Comparison of ENCODE assay signal across 28 mouse cellular contexts in genomic region chr11:58719701-58720100, GRCm38 (mm10). TPM values are rescaled to one million over a fixed set of nuclear protein-coding genes. Genes with fewer than 3 reads are reported as not detected.
A peak's percentile ranks its signal among the peaks of the same experiment; 100 is the strongest.
DNase-seq lines count a peak whose midpoint lies in the region; ATAC-seq and TF ChIP-seq lines count a peak whose summit lies in the region.
"Had no signal": no experiment of that assay in that cellular context is flagged by ENCODE, and none has a peak within 500 bp of the region (broad histone marks: within the 10 kb centered on the region; RNA-seq: fewer than 3 reads in every experiment).

No protein-coding gene starts in this region.

- no peak overlapping the region for H3K4me3 ChIP-seq in heart, adult 2 months
- no peak overlapping the region for H3K4me3 ChIP-seq in heart, embryonic 10.5 days
- H3K4me3 ChIP-seq in heart, embryonic 11.5 days (ENCODE audit: low read depth, low read length): no peak overlapping the region
- no peak overlapping the region for H3K4me3 ChIP-seq in intestine, postnatal 0 days (ENCODE audit: low read depth, low read length)

- H3K4me2 ChIP-seq in heart, embryonic 11.5 days: no peak overlapping the region
- H3K4me2 ChIP-seq in intestine, postnatal 0 days (replicated peaks; ENCODE audit: low read depth): no peak overlapping the region

- H3K27me3 ChIP-seq in heart, adult 2 months (ENCODE audit: control insufficient read depth, insufficient read depth, low read length): no peaks in the 10 kb centered on the region
- H3K27me3 ChIP-seq in heart, embryonic 10.5 days (ENCODE audit: insufficient read depth, poor library complexity, severe bottlenecking): no peaks in the 10 kb centered on the region
- H3K27me3 ChIP-seq in heart, embryonic 11.5 days (ENCODE audit: control insufficient read depth, insufficient read depth, low read length): no peaks in the 10 kb centered on the region
- H3K27me3 ChIP-seq in intestine, postnatal 0 days (replicated peaks; ENCODE audit: control insufficient read depth, insufficient read depth, low read length): no peaks in the 10 kb centered on the region

- no peak for TF ChIP-seq EP300 in heart, adult 2 months (IDR thresholded peaks at IDR 0.05; ENCODE audit: insufficient read depth, low read depth, low read length)

- no peak for TF ChIP-seq POLR2A in heart, adult 2 months (IDR thresholded peaks at IDR 0.05; ENCODE audit: insufficient read depth, low read depth, low read length)

- no peaks in the 10 kb centered on the region for H3K79me2 ChIP-seq in heart, adult 2 months (replicated peaks; ENCODE audit: control insufficient read depth, insufficient read depth, low read length)

- intact Hi-C loops in heart, adult 2 months (cut with DNase I): no loop called here

- peak; percentile 73 for DNase-seq in heart, adult 11 months
- DNase-seq in heart, adult 2 months: no peak
- peak; percentile 60 for DNase-seq in heart, embryonic 10.5 days (ENCODE audit: low spot score)
- DNase-seq in MN1 (ENCODE audit: low spot score): peak; percentile 6
- DNase-seq: adrenal gland, adult 2 months; adrenal gland, adult 8-10 months; adrenal gland, postnatal 10 days; adrenal gland, postnatal 14 days; adrenal gland, postnatal 25 days; adrenal gland, postnatal 36 days; B cell, adult 2 months; cerebellum, adult 11 months; cerebellum, adult 11-12 months; cerebellum, adult 18-20 months; cerebellum, adult 2 months had no signal

- TF ChIP-seq CTCF in heart, adult 2 months (IDR thresholded peaks at IDR 0.05): no peak
- TF ChIP-seq CTCF in intestine, postnatal 0 days (IDR thresholded peaks at IDR 0.05; ENCODE audit: low read depth): no peak

- no peaks in the 10 kb centered on the region for H3K4me1 ChIP-seq in heart, adult 2 months (ENCODE audit: control insufficient read depth, insufficient read depth, low read length)
- no peaks in the 10 kb centered on the region for H3K4me1 ChIP-seq in heart, embryonic 10.5 days
- no peaks in the 10 kb centered on the region for H3K4me1 ChIP-seq in heart, embryonic 11.5 days (ENCODE audit: control insufficient read depth, insufficient read depth, low read length)
- no peaks in the 10 kb centered on the region for H3K4me1 ChIP-seq in intestine, postnatal 0 days (replicated peaks; ENCODE audit: control insufficient read depth, insufficient read depth, low read length)

- no peak for ATAC-seq in heart, embryonic 11.5 days (replicated peaks; ENCODE audit: insufficient number of reproducible peaks, low FRiP score, low TSS enrichment)
- ATAC-seq in intestine, postnatal 0 days: no peak
- ATAC-seq: activated CD4-positive, CD25-positive, alpha-beta regulatory T cell, adult 4 months; CD4-positive, CD25-positive, alpha-beta regulatory T cell, adult 4 months; Patski had no signal

- no peak overlapping the region for H3K9ac ChIP-seq in heart, adult 2 months (ENCODE audit: low read depth, low read length)
- H3K9ac ChIP-seq in heart, embryonic 11.5 days (ENCODE audit: low read depth, low read length): no peak overlapping the region
- H3K9ac ChIP-seq in intestine, postnatal 0 days (ENCODE audit: low read depth, low read length): no peak overlapping the region

- H3K9me3 ChIP-seq in heart, embryonic 10.5 days: no peaks in the 10 kb centered on the region
- no peaks in the 10 kb centered on the region for H3K9me3 ChIP-seq in heart, embryonic 11.5 days (replicated peaks; ENCODE audit: control insufficient read depth, low read length)
- H3K9me3 ChIP-seq in intestine, postnatal 0 days (ENCODE audit: control insufficient read depth): no peaks in the 10 kb centered on the region
- H3K9me3 ChIP-seq: G1E had no signal

- no peak overlapping the region for H3K27ac ChIP-seq in heart, adult 2 months
- H3K27ac ChIP-seq in heart, embryonic 10.5 days: no peak overlapping the region
- no peak overlapping the region for H3K27ac ChIP-seq in heart, embryonic 11.5 days (ENCODE audit: low read depth, low read length)
- H3K27ac ChIP-seq in intestine, postnatal 0 days (ENCODE audit: low read depth, low read length): no peak overlapping the region

- H3K36me3 ChIP-seq in heart, adult 2 months (ENCODE audit: control insufficient read depth, insufficient read depth, low read length): no peaks in the 10 kb centered on the region
- H3K36me3 ChIP-seq in heart, embryonic 10.5 days: no peaks in the 10 kb centered on the region
- no peaks in the 10 kb centered on the region for H3K36me3 ChIP-seq in heart, embryonic 11.5 days (ENCODE audit: control insufficient read depth, insufficient read depth, low read length)
- H3K36me3 ChIP-seq in intestine, postnatal 0 days (ENCODE audit: control insufficient read depth, insufficient read depth): no peaks in the 10 kb centered on the region
- H3K36me3 ChIP-seq: G1E had no signal

- 76% methylated on average over 4 of the region's 4 CpGs for WGBS in heart, adult 2 months
- WGBS in heart, embryonic 10.5 days: 82% methylated on average over 4 of the region's 4 CpGs
- WGBS in heart, embryonic 11.5 days (ENCODE audit: insufficient replicate concordance): 85% methylated on average over 4 of the region's 4 CpGs
- WGBS in intestine, postnatal 0 days: 88% methylated on average over 4 of the region's 4 CpGs

RNA-seq across cellular contexts. Expression of gene Olfr318, which starts 4.1 kb away (rescaled TPM):
- not detected for total RNA-seq in heart, adult 2 months (2021)
- polyA plus RNA-seq in heart, adult 2 months (2012; rRNA removed): not detected in 2 replicates
- not detected in 2 replicates for polyA plus RNA-seq in heart, embryonic 10.5 days (2016; fragmentation: Nextera tagmentation; extraction: Ambion mirVana)
- polyA plus RNA-seq in heart, embryonic 11.5 days (2014; fragmentation: Nextera tagmentation; extraction: Ambion mirVana): not detected in 2 replicates
- polyA plus RNA-seq in intestine, postnatal 0 days (2015; fragmentation: Nextera tagmentation; extraction: Ambion mirVana): not detected in 2 replicates
- total RNA-seq: adrenal gland, adult 18-20 months; adrenal gland, adult 2 months; adrenal gland, adult 8-10 months; adrenal gland, postnatal 10 days; adrenal gland, postnatal 14 days; adrenal gland, postnatal 25 days; adrenal gland, postnatal 36 days; adrenal gland, postnatal 4 days; CH12.LX; ES-E14; MEL had no signal
- polyA plus RNA-seq: activated CD4-positive, CD25-positive, alpha-beta regulatory T cell, adult 4 months; adrenal gland, adult 2 months; brain, embryonic 14.5 days; C2C12; CD4-positive, CD25-positive, alpha-beta regulatory T cell, adult 4 months; cerebellum, adult 2 months; G1E had no signal

RNA-seq across cellular contexts. Expression of gene Olfr317, which starts 19.3 kb away (rescaled TPM):
- not detected for total RNA-seq in heart, adult 2 months (2021)
- polyA plus RNA-seq in heart, adult 2 months (2012; rRNA removed): not detected in 2 replicates
- polyA plus RNA-seq in heart, embryonic 10.5 days (2016; fragmentation: Nextera tagmentation; extraction: Ambion mirVana): not detected in 2 replicates
- polyA plus RNA-seq in heart, embryonic 11.5 days (2014; fragmentation: Nextera tagmentation; extraction: Ambion mirVana): not detected in 2 replicates
- polyA plus RNA-seq in intestine, postnatal 0 days (2015; fragmentation: Nextera tagmentation; extraction: Ambion mirVana): not detected in 2 replicates
- total RNA-seq: adrenal gland, adult 18-20 months; adrenal gland, adult 2 months; adrenal gland, adult 8-10 months; adrenal gland, postnatal 10 days; adrenal gland, postnatal 14 days; adrenal gland, postnatal 25 days; adrenal gland, postnatal 36 days; adrenal gland, postnatal 4 days; CH12.LX; ES-E14; G1E; MEL had no signal
- polyA plus RNA-seq: activated CD4-positive, CD25-positive, alpha-beta regulatory T cell, adult 4 months; adrenal gland, adult 2 months; C2C12; CD4-positive, CD25-positive, alpha-beta regulatory T cell, adult 4 months; cerebellum, adult 2 months; G1E; Patski had no signal

RNA-seq across cellular contexts. Expression of gene Olfr319, which starts 20.7 kb away (rescaled TPM):
- total RNA-seq in heart, adult 2 months (2021): not detected
- not detected in 2 replicates for polyA plus RNA-seq in heart, adult 2 months (2012; rRNA removed)
- not detected in 2 replicates for polyA plus RNA-seq in heart, embryonic 10.5 days (2016; fragmentation: Nextera tagmentation; extraction: Ambion mirVana)
- polyA plus RNA-seq in heart, embryonic 11.5 days (2014; fragmentation: Nextera tagmentation; extraction: Ambion mirVana): not detected in 2 replicates
- polyA plus RNA-seq in intestine, postnatal 0 days (2015; fragmentation: Nextera tagmentation; extraction: Ambion mirVana): not detected in 2 replicates
- total RNA-seq: adrenal gland, adult 18-20 months; adrenal gland, adult 2 months; adrenal gland, adult 8-10 months; adrenal gland, postnatal 10 days; adrenal gland, postnatal 14 days; adrenal gland, postnatal 25 days; adrenal gland, postnatal 36 days; adrenal gland, postnatal 4 days; CH12.LX; ES-E14; MEL had no signal
- polyA plus RNA-seq: activated CD4-positive, CD25-positive, alpha-beta regulatory T cell, adult 4 months; adrenal gland, adult 2 months; brain, embryonic 14.5 days; C2C12; CD4-positive, CD25-positive, alpha-beta regulatory T cell, adult 4 months; cerebellum, adult 2 months; G1E; Patski had no signal

RNA-seq across cellular contexts. Expression of gene Olfr316, which starts 32.8 kb away (rescaled TPM):
- total RNA-seq in heart, adult 2 months (2021): not detected
- not detected in 2 replicates for polyA plus RNA-seq in heart, adult 2 months (2012; rRNA removed)
- polyA plus RNA-seq in heart, embryonic 10.5 days (2016; fragmentation: Nextera tagmentation; extraction: Ambion mirVana): not detected in 2 replicates
- polyA plus RNA-seq in heart, embryonic 11.5 days (2014; fragmentation: Nextera tagmentation; extraction: Ambion mirVana): not detected in 2 replicates
- polyA plus RNA-seq in intestine, postnatal 0 days (2015; fragmentation: Nextera tagmentation; extraction: Ambion mirVana): not detected in 2 replicates
- total RNA-seq: adrenal gland, adult 18-20 months; adrenal gland, adult 2 months; adrenal gland, adult 8-10 months; adrenal gland, postnatal 10 days; adrenal gland, postnatal 14 days; adrenal gland, postnatal 25 days; adrenal gland, postnatal 36 days; adrenal gland, postnatal 4 days; CH12.LX; ES-E14; MEL had no signal
- polyA plus RNA-seq: activated CD4-positive, CD25-positive, alpha-beta regulatory T cell, adult 4 months; adrenal gland, adult 2 months; brain, embryonic 14.5 days; C2C12; CD4-positive, CD25-positive, alpha-beta regulatory T cell, adult 4 months; cerebellum, adult 2 months; G1E; Patski had no signal

RNA-seq across cellular contexts. Expression of gene Olfr320, which starts 38.8 kb away (rescaled TPM):
- not detected for total RNA-seq in heart, adult 2 months (2021)
- polyA plus RNA-seq in heart, adult 2 months (2012; rRNA removed): not detected in 2 replicates
- polyA plus RNA-seq in heart, embryonic 10.5 days (2016; fragmentation: Nextera tagmentation; extraction: Ambion mirVana): not detected in 2 replicates
- polyA plus RNA-seq in heart, embryonic 11.5 days (2014; fragmentation: Nextera tagmentation; extraction: Ambion mirVana): not detected in 2 replicates
- polyA plus RNA-seq in intestine, postnatal 0 days (2015; fragmentation: Nextera tagmentation; extraction: Ambion mirVana): not detected in 2 replicates
- total RNA-seq: adrenal gland, adult 18-20 months; adrenal gland, adult 2 months; adrenal gland, adult 8-10 months; adrenal gland, postnatal 10 days; adrenal gland, postnatal 14 days; adrenal gland, postnatal 25 days; adrenal gland, postnatal 36 days; adrenal gland, postnatal 4 days; CH12.LX; ES-E14; G1E; MEL had no signal
- polyA plus RNA-seq: adrenal gland, adult 2 months; brain, embryonic 14.5 days; C2C12; CD4-positive, CD25-positive, alpha-beta regulatory T cell, adult 4 months; cerebellum, adult 2 months; G1E; Patski had no signal

Comparison
In these comparisons a context has a peak if more than half of its experiments do, and no peak if none do; other contexts are left out.
1. DNase-seq: peak in heart, adult 11 months (single experiment), heart, embryonic 10.5 days (single experiment) and MN1 (single experiment); none in heart, adult 2 months (0 of 2).